Mouse (Mus musculus): ENCODE results near the gene Elf1. TPM values are rescaled to one million over a fixed set of nuclear protein-coding genes. Genes with fewer than 3 reads are reported as not detected.
"Not testable (repeated sequence)": the region's sequence is repeated elsewhere in the genome, so short reads cannot be mapped to it uniquely, and the experiment has no call there.

Gene Elf1
- polyA plus RNA-seq, 1 experiment from 2014 or later, result 20.2 TPM

- Histone ChIP-seq H3K9me3 (ENCODE audit: low read depth, low read length) (no peaks in the 10 kb centered on the region), H3K4me2 (no peak overlapping the region), H3K4me3 (ENCODE audit: low read depth, low read length) (no peak overlapping the region), H3K4me1 (ENCODE audit: insufficient read depth) (peaks cover 8% of the 10 kb centered on the region; the same call in 1 of the 2 replicates), H3K27me3 (ENCODE audit: insufficient read depth, low read length) (no peaks in the 10 kb centered on the region), H3K36me3 (ENCODE audit: insufficient read depth) (no peaks in the 10 kb centered on the region), H3K27ac (ENCODE audit: low read depth) (0 out of 2 replicates have a peak overlapping the region, but pooled peaks have one; percentile 5), H3K9ac (no peak overlapping the region)
- ATAC-seq (ENCODE audit: insufficient read depth), result no peak
- no peak for TF ChIP-seq CTCF (IDR thresholded peaks at IDR 0.05; ENCODE audit: low read depth)
- WGBS, result 66% methylated on average over 3 of the region's 3 CpGs
- no peak for DNase-seq
These were observed 53.2 kb downstream of the Elf1 start for GRCm38 (mm10) chr14:79534206-79534605.

- H3K9ac ChIP-seq; H3K4me2 ChIP-seq; DNase-seq; H3K36me3 ChIP-seq (ENCODE audit: insufficient read depth); H3K4me3 ChIP-seq (ENCODE audit: low read depth, low read length); H3K9me3 ChIP-seq (ENCODE audit: low read depth, low read length); H3K4me1 ChIP-seq (ENCODE audit: insufficient read depth); H3K27me3 ChIP-seq (ENCODE audit: insufficient read depth, low read length); ATAC-seq (ENCODE audit: insufficient read depth); H3K27ac ChIP-seq (ENCODE audit: low read depth): not testable (repeated sequence)
- 86% methylated on average over 4 of the region's 4 CpGs for WGBS
These were observed 53.7 kb downstream of the Elf1 start for GRCm38 (mm10) chr14:79534656-79535055.

- Histone ChIP-seq H3K36me3 (ENCODE audit: insufficient read depth) (no peaks in the 10 kb centered on the region), H3K27me3 (ENCODE audit: insufficient read depth, low read length) (no peaks in the 10 kb centered on the region), H3K4me3 (ENCODE audit: low read depth, low read length) (no peak overlapping the region), H3K4me2 (peak overlapping the region; percentile 44), H3K9me3 (ENCODE audit: low read depth, low read length) (no peaks in the 10 kb centered on the region), H3K27ac (ENCODE audit: low read depth) (peak overlapping the region; percentile 67), H3K4me1 (ENCODE audit: insufficient read depth) (peaks cover 8% of the 10 kb centered on the region; the same call in 1 of the 2 replicates), H3K9ac (peak overlapping the region; percentile 5; the same call in 1 of the 2 replicates)
- DNase-seq (peak; percentile 67), ATAC-seq (ENCODE audit: insufficient read depth) (peak; percentile 47; the same call in 1 of the 2 replicates)
- WGBS, result 44% methylated on average over 10 of the region's 10 CpGs
- TF ChIP-seq CTCF (IDR thresholded peaks at IDR 0.05; ENCODE audit: low read depth), result no peak
These were observed 54.3 kb downstream of the Elf1 start for GRCm38 (mm10) chr14:79535318-79535717.

GRCm38 (mm10) chr14:79536011-79536410, 55.0 kb downstream of the Elf1 start:
- ATAC-seq (ENCODE audit: insufficient read depth), result no peak
- 51% methylated on average over 5 of the region's 5 CpGs for whole genome bisulfite sequencing
- peaks cover 8% of the 10 kb centered on the region; the same call in 1 of the 2 replicates for H3K4me1 ChIP-seq (ENCODE audit: insufficient read depth)
- no peaks in the 10 kb centered on the region for H3K9me3 ChIP-seq (ENCODE audit: low read depth, low read length)
- H3K9ac ChIP-seq, result no peak overlapping the region
- no peaks in the 10 kb centered on the region for H3K36me3 ChIP-seq (ENCODE audit: insufficient read depth)
- peak overlapping the region; percentile 67; the same call in 1 of the 2 replicates for H3K27ac ChIP-seq (ENCODE audit: low read depth)
- no peak for DNase-seq
- H3K27me3 ChIP-seq (ENCODE audit: insufficient read depth, low read length), result no peaks in the 10 kb centered on the region
- H3K4me3 ChIP-seq (ENCODE audit: low read depth, low read length), result no peak overlapping the region
- TF ChIP-seq CTCF (IDR thresholded peaks at IDR 0.05; ENCODE audit: low read depth), result no peak
- peak overlapping the region; percentile 44 for H3K4me2 ChIP-seq

- ATAC-seq (ENCODE audit: insufficient read depth) (no peak), DNase-seq (no peak)
- Histone ChIP-seq H3K4me2 (no peak overlapping the region), H3K9me3 (ENCODE audit: low read depth, low read length) (no peaks in the 10 kb centered on the region), H3K4me1 (ENCODE audit: insufficient read depth) (peaks cover 8% of the 10 kb centered on the region; the same call in 1 of the 2 replicates), H3K27ac (ENCODE audit: low read depth) (no peak overlapping the region), H3K4me3 (ENCODE audit: low read depth, low read length) (no peak overlapping the region), H3K9ac (no peak overlapping the region), H3K36me3 (ENCODE audit: insufficient read depth) (no peaks in the 10 kb centered on the region), H3K27me3 (ENCODE audit: insufficient read depth, low read length) (no peaks in the 10 kb centered on the region)
- no peak for TF ChIP-seq CTCF (IDR thresholded peaks at IDR 0.05; ENCODE audit: low read depth)
- WGBS, result 56% methylated on average over 3 of the region's 3 CpGs
These were observed 55.8 kb downstream of the Elf1 start for GRCm38 (mm10) chr14:79536837-79537236.

- Histone ChIP-seq H3K4me3 (ENCODE audit: low read depth, low read length) (no peak overlapping the region), H3K4me2 (no peak overlapping the region), H3K9me3 (ENCODE audit: low read depth, low read length) (no peaks in the 10 kb centered on the region), H3K9ac (no peak overlapping the region), H3K27ac (ENCODE audit: low read depth) (no peak overlapping the region), H3K27me3 (ENCODE audit: insufficient read depth, low read length) (no peaks in the 10 kb centered on the region), H3K4me1 (ENCODE audit: insufficient read depth) (peaks cover 8% of the 10 kb centered on the region; the same call in 1 of the 2 replicates), H3K36me3 (ENCODE audit: insufficient read depth) (no peaks in the 10 kb centered on the region)
- DNase-seq (no peak), ATAC-seq (ENCODE audit: insufficient read depth) (no peak)
- TF ChIP-seq CTCF (IDR thresholded peaks at IDR 0.05; ENCODE audit: low read depth), result no peak
- WGBS, result 67% methylated on average over 5 of the region's 5 CpGs
These were observed 56.5 kb downstream of the Elf1 start for GRCm38 (mm10) chr14:79537463-79537862.

GRCm38 (mm10) chr14:79537921-79538320, 56.9 kb downstream of the Elf1 start:
- no peaks in the 10 kb centered on the region for H3K36me3 ChIP-seq (ENCODE audit: insufficient read depth)
- no peak overlapping the region for H3K9ac ChIP-seq
- no peak overlapping the region for H3K27ac ChIP-seq (ENCODE audit: low read depth)
- no peaks in the 10 kb centered on the region for H3K9me3 ChIP-seq (ENCODE audit: low read depth, low read length)
- DNase-seq (no peak), ATAC-seq (ENCODE audit: insufficient read depth) (no peak)
- peaks cover 8% of the 10 kb centered on the region; the same call in 1 of the 2 replicates for H3K4me1 ChIP-seq (ENCODE audit: insufficient read depth)
- H3K27me3 ChIP-seq (ENCODE audit: insufficient read depth, low read length), result no peaks in the 10 kb centered on the region
- no peak for TF ChIP-seq CTCF (IDR thresholded peaks at IDR 0.05; ENCODE audit: low read depth)
- no peak overlapping the region for H3K4me3 ChIP-seq (ENCODE audit: low read depth, low read length)
- H3K4me2 ChIP-seq, result no peak overlapping the region

GRCm38 (mm10) chr14:79541606-79542005, 60.6 kb downstream of the Elf1 start:
- no peaks in the 10 kb centered on the region for H3K4me1 ChIP-seq (ENCODE audit: insufficient read depth)

More at GRCm38 (mm10) chr14:79541606-79542005, 60.6 kb downstream of the Elf1 start:
- no peaks in the 10 kb centered on the region for H3K27me3 ChIP-seq (ENCODE audit: insufficient read depth, low read length)
- no peak for DNase-seq
- H3K9ac ChIP-seq, result no peak overlapping the region
- H3K4me2 ChIP-seq, result no peak overlapping the region
- H3K4me3 ChIP-seq (ENCODE audit: low read depth, low read length), result no peak overlapping the region
- H3K27ac ChIP-seq (ENCODE audit: low read depth), result no peak overlapping the region
- TF ChIP-seq CTCF (IDR thresholded peaks at IDR 0.05; ENCODE audit: low read depth), result no peak
- H3K36me3 ChIP-seq (ENCODE audit: insufficient read depth), result no peaks in the 10 kb centered on the region
- no peaks in the 10 kb centered on the region for H3K9me3 ChIP-seq (ENCODE audit: low read depth, low read length)
- ATAC-seq (ENCODE audit: insufficient read depth), result no peak
